Mouse (Mus musculus) myocyte (in vitro differentiated cells): ENCODE measurements around the gene Caprin1. TPM values are rescaled to one million over a fixed set of nuclear protein-coding genes. Genes with fewer than 3 reads are reported as not detected.
A peak's percentile ranks its signal among the peaks of the same experiment; 100 is the strongest.

Experiments
- H3K27me3 ChIP-seq: one replicate; pipeline ENCODE4 v1.6.1; 2011; ENCODE audit not compliant: control insufficient read depth, insufficient read depth, insufficient read length
- H3K36me3 ChIP-seq: one replicate; pipeline ENCODE4 v1.6.1; 2011; ENCODE audit not compliant: control insufficient read depth, insufficient read depth
- H3K4me2 ChIP-seq: one replicate; pipeline ENCODE4 v1.6.1; 2011; ENCODE audit warnings: low read depth, control low read depth
- H3K4me3 ChIP-seq: one replicate; pipeline ENCODE4 v1.5.1; 2011; ENCODE audit warnings: mild to moderate bottlenecking, control low read depth, moderate library complexity
- H3K79me2 ChIP-seq: one replicate; pipeline ENCODE4 v1.6.1; 2011; ENCODE audit not compliant: control insufficient read depth, insufficient read depth
- H3ac ChIP-seq: one replicate; pipeline ENCODE4 v1.6.1; 2011; ENCODE audit not compliant: control insufficient read depth, insufficient read length
- CEBPB ChIP-seq: IDR thresholded peaks from 2 replicates; pipeline ENCODE4 v1.6.1; 2011; ENCODE audit warnings: mild to moderate bottlenecking, moderate library complexity; ENCODE audit not compliant: poor library complexity, insufficient read depth, severe bottlenecking
- E2F4 ChIP-seq: IDR thresholded peaks from one replicate; pipeline ENCODE4 v1.6.1; 2011; ENCODE audit warnings: mild to moderate bottlenecking, control low read depth, moderate library complexity; ENCODE audit not compliant: insufficient read depth
- MAX ChIP-seq: IDR thresholded peaks from one replicate; pipeline ENCODE4 v1.6.1; 2011; ENCODE audit warnings: low read depth, mild to moderate bottlenecking, control low read depth
- MYOD1 ChIP-seq, 3 experiments: IDR thresholded peaks; one replicate each; pipeline ENCODE4 v1.6.1; 2011; ENCODE audit warnings: control low read depth in 2 of 3, low read depth in 2 of 3, mild to moderate bottlenecking in 2 of 3, moderate library complexity in 1 of 3; ENCODE audit not compliant: insufficient read length in 2 of 3, control insufficient read depth in 1 of 3
- MYOG ChIP-seq, 3 experiments: IDR thresholded peaks; one replicate each; pipeline ENCODE4 v1.6.1; 2011; ENCODE audit warnings: control low read depth in 2 of 3, low read depth in 2 of 3, mild to moderate bottlenecking in 2 of 3; ENCODE audit not compliant: insufficient read length in 2 of 3, control insufficient read depth in 1 of 3, insufficient read depth in 1 of 3
- POLR2A ChIP-seq: IDR thresholded peaks from one replicate; pipeline ENCODE4 v1.6.1; 2011; ENCODE audit warnings: low read depth, mild to moderate bottlenecking, control low read depth, moderate library complexity; ENCODE audit not compliant: insufficient read length
- POLR2AphosphoS2 ChIP-seq: IDR thresholded peaks from one replicate; pipeline ENCODE4 v1.6.1; 2011; ENCODE audit warnings: low read depth, control low read depth; ENCODE audit not compliant: insufficient read length
- REST ChIP-seq: IDR thresholded peaks from one replicate; pipeline ENCODE4 v1.6.1; 2011; ENCODE audit warnings: mild to moderate bottlenecking, control low read depth, moderate library complexity; ENCODE audit not compliant: insufficient read depth, insufficient read length
- SRF ChIP-seq: IDR thresholded peaks from one replicate; pipeline ENCODE4 v1.6.1; 2011; ENCODE audit warnings: low read depth; ENCODE audit not compliant: control insufficient read depth, insufficient read length
- TCF12 ChIP-seq: IDR thresholded peaks from one replicate; pipeline ENCODE4 v1.6.1; 2011; ENCODE audit warnings: mild to moderate bottlenecking, control low read depth; ENCODE audit not compliant: poor library complexity, insufficient read depth, severe bottlenecking
- TCF3 ChIP-seq: IDR thresholded peaks from one replicate; pipeline ENCODE4 v1.6.1; 2011; ENCODE audit warnings: low read depth, control low read depth; ENCODE audit not compliant: insufficient read length
- USF1 ChIP-seq: IDR thresholded peaks from one replicate; pipeline ENCODE4 v1.6.1; 2011; ENCODE audit warnings: low read depth, mild to moderate bottlenecking, control low read depth, moderate library complexity
- polyA plus RNA-seq: library from polyadenylated mRNA; unstranded; fragments of >200 nt; fragmentation: generic; extraction: Trizol; gene quantifications from one replicate; pipeline ENCODE4 v1.2.1, GENCODE M21; 2012; ENCODE audit warnings: missing spikeins

Gene Caprin1
- polyA plus RNA-seq, 1 experiment: 99.6 TPM

- H3ac ChIP-seq: no peak overlapping the region
- H3K36me3 ChIP-seq: peaks cover 42% of the 10 kb centered on the region
- no peak overlapping the region for H3K4me2 ChIP-seq
- H3K79me2 ChIP-seq: peaks cover 84% of the 10 kb centered on the region
- H3K4me3 ChIP-seq: no peak overlapping the region
- TF ChIP-seq MYOD1 (IDR thresholded peaks at IDR 0.05; ENCODE audit: control insufficient read depth in 1 of 3, insufficient read length in 2 of 3, low read depth in 2 of 3) (no peak), REST (no peak), POLR2A (no peak), MAX (no peak), TCF3 (no peak), SRF (no peak)
- no peaks in the 10 kb centered on the region for H3K27me3 ChIP-seq
Measured at GRCm38 (mm10) chr2:103785735-103786134, 11.7 kb downstream of the Caprin1 start.

- Histone ChIP-seq H3K36me3 (peaks cover 42% of the 10 kb centered on the region), H3K4me3 (no peak overlapping the region), H3K79me2 (peaks cover 73% of the 10 kb centered on the region), H3ac (no peak overlapping the region), H3K27me3 (no peaks in the 10 kb centered on the region), H3K4me2 (no peak overlapping the region)
- no peak for TF ChIP-seq MAX
- no peak for TF ChIP-seq MYOD1 (IDR thresholded peaks at IDR 0.05; ENCODE audit: control insufficient read depth in 1 of 3, insufficient read length in 2 of 3, low read depth in 2 of 3)
- no peak for TF ChIP-seq TCF12
- TF ChIP-seq POLR2A: no peak
- no peak for TF ChIP-seq CEBPB
- TF ChIP-seq REST: no peak
- no peak for TF ChIP-seq E2F4
- no peak for TF ChIP-seq TCF3
- TF ChIP-seq POLR2AphosphoS2: no peak
- TF ChIP-seq USF1: no peak
- no peak for TF ChIP-seq SRF
- TF ChIP-seq MYOG (IDR thresholded peaks at IDR 0.05; ENCODE audit: control insufficient read depth in 1 of 3, insufficient read depth in 1 of 3, insufficient read length in 2 of 3, low read depth in 2 of 3): no peak
Measured at GRCm38 (mm10) chr2:103784621-103785020, 12.8 kb downstream of the Caprin1 start.

- Histone ChIP-seq H3K4me3 (no peak overlapping the region), H3K79me2 (peaks cover 16% of the 10 kb centered on the region), H3ac (no peak overlapping the region), H3K27me3 (no peaks in the 10 kb centered on the region), H3K36me3 (peaks cover 27% of the 10 kb centered on the region), H3K4me2 (peak overlapping the region; percentile 69)
- no peak for TF ChIP-seq CEBPB
- no peak for TF ChIP-seq POLR2A
- no peak for TF ChIP-seq REST
- no peak for TF ChIP-seq MYOD1 (IDR thresholded peaks at IDR 0.05; ENCODE audit: control insufficient read depth in 1 of 3, insufficient read length in 2 of 3, low read depth in 2 of 3)
- no peak for TF ChIP-seq E2F4
- TF ChIP-seq USF1: no peak
- no peak for TF ChIP-seq TCF3
- no peak for TF ChIP-seq POLR2AphosphoS2
- TF ChIP-seq TCF12: no peak
- no peak for TF ChIP-seq MAX
- no peak for TF ChIP-seq SRF
- TF ChIP-seq MYOG (IDR thresholded peaks at IDR 0.05; ENCODE audit: control insufficient read depth in 1 of 3, insufficient read depth in 1 of 3, insufficient read length in 2 of 3, low read depth in 2 of 3): no peak
Measured at GRCm38 (mm10) chr2:103762492-103762891, 35.0 kb downstream of the Caprin1 start.

- H3K27me3 ChIP-seq: no peaks in the 10 kb centered on the region
- peak overlapping the region; percentile 86 for H3K4me3 ChIP-seq
- peaks cover 16% of the 10 kb centered on the region for H3K79me2 ChIP-seq
- TF ChIP-seq CEBPB: no peak
- no peak for TF ChIP-seq TCF12
- no peak for TF ChIP-seq MAX
- no peak for TF ChIP-seq POLR2A
- TF ChIP-seq POLR2AphosphoS2: peak; percentile 76
- TF ChIP-seq TCF3: no peak
- H3ac ChIP-seq: no peak overlapping the region
- peak overlapping the region; percentile 69 for H3K4me2 ChIP-seq
- peaks cover 22% of the 10 kb centered on the region for H3K36me3 ChIP-seq
Measured at GRCm38 (mm10) chr2:103761993-103762392, 35.5 kb downstream of the Caprin1 start.

DNA sequence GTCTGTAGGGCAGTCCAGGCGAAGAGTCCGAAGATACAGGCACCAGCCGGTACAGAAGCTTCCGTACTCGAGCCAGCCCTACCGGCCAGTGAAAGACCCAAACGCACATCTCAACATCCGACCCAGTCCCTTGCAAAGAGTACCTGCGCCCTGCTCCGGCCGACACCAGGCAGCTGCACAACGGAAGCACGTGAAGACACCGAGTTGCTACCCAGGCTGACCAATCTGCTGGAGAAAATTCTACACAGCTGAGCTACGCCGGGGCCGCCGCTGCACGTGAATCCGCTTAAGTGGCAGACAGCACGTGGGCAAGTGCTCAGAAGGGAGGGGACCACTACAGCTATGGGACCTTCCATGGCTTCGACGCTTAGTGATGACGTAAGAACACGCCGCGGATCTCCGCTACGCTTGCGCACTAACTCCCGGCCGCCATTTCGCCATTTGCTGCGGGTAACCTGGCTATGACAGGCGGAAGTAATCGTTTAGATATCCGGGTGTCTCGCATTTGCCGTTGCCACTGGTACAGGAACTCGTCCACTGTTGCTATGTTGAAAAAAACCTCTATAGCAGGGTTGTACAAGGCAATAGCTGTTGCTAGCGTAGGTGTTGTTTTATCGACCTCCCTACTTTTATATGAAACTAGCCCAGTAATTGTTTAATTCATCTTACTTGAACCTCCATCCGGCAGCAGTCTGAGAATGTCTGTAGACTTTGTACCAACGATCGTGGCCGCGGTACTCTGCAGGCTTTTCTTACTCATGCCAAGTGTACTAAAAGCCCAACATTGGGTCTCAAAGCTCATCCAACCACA, 36.3 kb downstream of the Caprin1 start, which contains the start of gene Nat10:
Gene Nat10, minus strand, starts transcription at position 365 of the 811 bp plus-strand sequence.
- TF ChIP-seq POLR2A (peak; percentile 77), USF1 (peak; percentile 84), MYOD1 (IDR thresholded peaks at IDR 0.05; ENCODE audit: control insufficient read depth in 1 of 3, insufficient read length in 2 of 3, low read depth in 2 of 3) (peak in 1 of 3 experiments; percentile 24), CEBPB (0 out of 2 replicates have a peak, but pooled peaks have one; percentile 53), MYOG (IDR thresholded peaks at IDR 0.05; ENCODE audit: control insufficient read depth in 1 of 3, insufficient read depth in 1 of 3, insufficient read length in 2 of 3, low read depth in 2 of 3) (peak in 1 of 3 experiments; percentile 40), E2F4 (no peak), TCF12 (no peak), TCF3 (no peak), MAX (peak; percentile 95), SRF (peak; percentile 83), POLR2AphosphoS2 (peak; percentile 100)
- Histone ChIP-seq H3K79me2 (peaks cover 16% of the 10 kb centered on the region), H3K27me3 (no peaks in the 10 kb centered on the region), H3K4me3 (peak within 1 kb of the TSS; percentile 86), H3ac (peak within 1 kb of the TSS; percentile 8), H3K36me3 (peaks cover 16% of the 10 kb centered on the region), H3K4me2 (peak within 1 kb of the TSS; percentile 90)
